Mouse (Mus musculus): ENCODE measurements around the gene Nsmce1. TPM values are rescaled to one million over a fixed set of nuclear protein-coding genes. Genes with fewer than 3 reads are reported as not detected.
"Not testable (repeated sequence)": the region's sequence is repeated elsewhere in the genome, so short reads cannot be mapped to it uniquely, and the experiment has no call there.

Nsmce1 gene
- total RNA-seq, 2 experiments from 2014 or later = 73.6 to 74.2 TPM

- ATAC-seq (ENCODE audit: poor library complexity, severe bottlenecking) = 0 out of 2 replicates have a peak, but pooled peaks have one; percentile 2
Observed at GRCm38 (mm10) chr7:125444076-125444463, 47.3 kb downstream of the Nsmce1 start.

- ATAC-seq (ENCODE audit: poor library complexity, severe bottlenecking) = no peak
Observed at GRCm38 (mm10) chr7:125442323-125442722, 49.1 kb downstream of the Nsmce1 start.

DNA sequence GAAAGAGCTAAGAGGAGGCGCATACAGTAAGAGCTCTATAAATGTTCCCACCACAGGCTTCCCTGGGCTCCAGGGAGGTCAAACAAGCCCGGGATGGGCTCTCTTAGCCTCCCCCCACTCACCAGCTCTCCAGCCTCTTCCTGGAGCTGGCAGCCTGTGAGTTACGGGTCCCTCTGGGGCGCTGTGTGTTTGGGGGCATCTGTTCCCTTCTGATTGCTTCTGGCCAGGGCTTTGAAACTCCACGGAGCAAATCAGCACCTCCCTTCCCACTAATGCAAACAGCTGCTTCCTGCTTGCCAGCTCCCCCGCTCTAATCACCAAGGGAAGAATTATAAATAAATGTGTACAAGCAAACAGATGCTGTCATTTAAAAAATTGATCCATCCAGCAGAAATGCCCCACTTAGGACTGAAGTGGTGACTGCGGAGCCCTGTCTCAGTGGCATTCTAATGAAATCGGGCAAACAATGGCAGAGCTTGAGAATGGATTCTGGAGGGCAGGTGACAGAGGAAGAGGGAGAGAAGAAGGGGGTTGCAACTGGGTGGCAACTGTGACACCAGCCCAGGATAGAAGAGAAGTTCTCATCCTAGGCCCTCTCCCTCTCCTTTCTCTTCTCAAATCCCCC lies 56.6 kb downstream of the Nsmce1 start:
- no peak for ATAC-seq (ENCODE audit: poor library complexity, severe bottlenecking)

- ATAC-seq (ENCODE audit: poor library complexity, severe bottlenecking) = no peak
Observed at GRCm38 (mm10) chr7:125433874-125434273, 57.5 kb downstream of the Nsmce1 start.

DNA sequence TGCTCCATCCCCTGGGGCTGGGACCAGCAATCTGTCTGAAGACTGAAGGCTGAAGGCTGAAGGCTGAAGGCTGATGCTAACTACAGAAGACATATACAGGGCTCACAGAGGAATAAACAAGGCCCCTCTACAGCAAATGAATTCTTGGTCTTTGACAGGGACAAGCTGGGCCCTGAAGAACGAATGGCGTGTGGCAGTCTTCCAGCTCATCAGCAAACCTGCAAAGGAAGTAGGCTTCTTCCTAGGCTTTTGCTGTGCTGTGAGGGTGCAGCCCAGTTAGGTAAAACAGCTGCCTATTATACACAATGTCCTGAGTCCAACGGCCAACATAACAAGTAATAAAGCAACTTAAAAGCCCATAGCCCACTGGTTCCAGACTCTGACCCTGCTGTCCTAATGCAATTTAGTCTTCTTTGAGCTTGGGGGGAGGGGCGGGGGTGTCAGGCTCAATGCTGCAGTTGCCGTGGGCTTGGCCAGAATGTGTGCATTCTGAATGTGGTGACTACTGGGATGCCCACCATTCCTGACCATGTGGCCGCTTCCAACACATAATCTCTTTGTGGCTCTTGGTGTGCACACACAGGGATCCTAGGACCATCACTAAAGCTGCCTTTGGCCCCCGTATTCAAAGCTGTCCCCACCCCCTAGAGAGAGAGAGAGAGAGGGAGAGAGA lies 61.1 kb downstream of the Nsmce1 start:
- ATAC-seq (ENCODE audit: poor library complexity, severe bottlenecking) = no peak

- not testable (repeated sequence) for ATAC-seq (ENCODE audit: poor library complexity, severe bottlenecking)
Observed at GRCm38 (mm10) chr7:125428816-125429500, 62.4 kb downstream of the Nsmce1 start.

- ATAC-seq (ENCODE audit: poor library complexity, severe bottlenecking) = no peak
Observed at GRCm38 (mm10) chr7:125428381-125428780, 63.0 kb downstream of the Nsmce1 start.

- ATAC-seq (ENCODE audit: poor library complexity, severe bottlenecking) = no peak
Observed at GRCm38 (mm10) chr7:125427492-125428090, 63.8 kb downstream of the Nsmce1 start.

DNA sequence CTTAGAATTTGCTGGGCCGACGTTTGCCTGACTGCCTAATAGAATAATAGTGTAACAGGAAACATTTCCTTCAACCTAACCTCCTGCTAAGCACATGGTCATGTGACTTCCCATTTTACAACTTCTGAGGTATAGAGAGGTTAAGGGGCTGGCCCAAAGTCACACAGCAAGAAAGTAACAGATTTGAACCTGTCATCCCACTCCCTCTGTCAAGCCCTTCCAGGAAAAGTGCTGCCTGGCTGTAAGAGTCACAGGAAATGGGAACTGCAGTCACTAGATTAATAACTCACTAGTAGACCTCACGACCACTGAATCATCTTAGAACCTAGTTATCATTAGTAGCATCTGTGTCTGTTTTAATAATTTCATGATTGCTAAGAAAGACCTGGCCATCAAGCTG lies 68.3 kb downstream of the Nsmce1 start:
- peak; percentile 38; the same call in 1 of the 2 replicates for ATAC-seq (ENCODE audit: poor library complexity, severe bottlenecking)

GRCm38 (mm10) chr7:125421911-125422310 lies 69.5 kb downstream of the Nsmce1 start:
- no peak for ATAC-seq (ENCODE audit: poor library complexity, severe bottlenecking)

- ATAC-seq (ENCODE audit: poor library complexity, severe bottlenecking) = peak; percentile 84
Observed at GRCm38 (mm10) chr7:125420190-125420589, 71.2 kb downstream of the Nsmce1 start.

GRCm38 (mm10) chr7:125418413-125418812 lies 73.0 kb downstream of the Nsmce1 start:
- ATAC-seq (ENCODE audit: poor library complexity, severe bottlenecking) = no peak

Other genes starting within 250 kb of the Nsmce1 start
- gene Kdm8, start 46.9 kb downstream of the Nsmce1 start, total RNA-seq (2015) = 2.0 and 2.9 TPM in 2 replicates
- 2.8 and 6.5 TPM in 2 replicates for gene Kdm8, start 46.9 kb downstream of the Nsmce1 start, total RNA-seq (2017)
- 11.9 and 15.9 TPM in 2 replicates for gene Il4ra, start 60.5 kb upstream of the Nsmce1 start, total RNA-seq (2015)
- gene Il4ra, start 60.5 kb upstream of the Nsmce1 start, total RNA-seq (2017) = 29.8 and 31.7 TPM in 2 replicates
- gene Il21r, start 111.8 kb upstream of the Nsmce1 start, total RNA-seq (2015) = 0.62 and 0.83 TPM in 2 replicates
- 1.8 and 2.2 TPM in 2 replicates for gene Il21r, start 111.8 kb upstream of the Nsmce1 start, total RNA-seq (2017)
- gene Gtf3c1, start 216.2 kb upstream of the Nsmce1 start, total RNA-seq (2015) = 12.7 and 13.0 TPM in 2 replicates
- gene Gtf3c1, start 216.2 kb upstream of the Nsmce1 start, total RNA-seq (2017) = 22.4 and 27.5 TPM in 2 replicates
- 8.0 and 12.1 TPM in 2 replicates for gene D430042O09Rik, start 216.3 kb upstream of the Nsmce1 start, total RNA-seq (2015)
- gene D430042O09Rik, start 216.3 kb upstream of the Nsmce1 start, total RNA-seq (2017) = 7.9 and 10.2 TPM in 2 replicates